Mouse (Mus musculus) embryonic facial prominence, embryonic 11.5 days (tissue): ENCODE measurements at regions not wholly inside any gene's neighbourhood (a gene's known extent, or its start where the extent isn't known, plus 50 kb on each side); places are given as distances from the start of the nearest gene placed in this dataset.
"Not testable (repeated sequence)": the region's sequence is repeated elsewhere in the genome, so short reads cannot be mapped to it uniquely, and the experiment has no call there.

Experiments
- ATAC-seq: fragments of 200-750 bp; cut with Nextera tagmentation; replicated peaks from 2 replicates; pipeline ENCODE4 v1.8.0; 2017; ENCODE audit warnings: low read depth; ENCODE audit not compliant: insufficient number of reproducible peaks, low FRiP score, low TSS enrichment
- DNase-seq: peaks from one replicate; pipeline ENCODE4 v3.0.0-alpha.2; 2015; ENCODE audit warnings: low spot score
- H3K27ac ChIP-seq: fragments of 300-500 bp; sonication (generic); replicated peaks from 2 replicates; pipeline ENCODE4 v1.5.1; 2014; ENCODE audit warnings: mild to moderate bottlenecking, low read depth, low read length, control low read depth
- H3K27me3 ChIP-seq: fragments of 300-500 bp; sonication (generic); 2 replicates; pipeline ENCODE4 v1.6.1; 2014; ENCODE audit warnings: mild to moderate bottlenecking, low read length, moderate library complexity, mixed read lengths; ENCODE audit not compliant: control insufficient read depth, insufficient read depth
- H3K36me3 ChIP-seq: fragments of 300-500 bp; sonication (generic); replicated peaks from 2 replicates; pipeline ENCODE4 v1.6.1; 2014; ENCODE audit warnings: low read depth, mild to moderate bottlenecking, low read length, moderate library complexity, mixed read lengths; ENCODE audit not compliant: control insufficient read depth, insufficient read depth
- H3K4me1 ChIP-seq: fragments of 300-500 bp; sonication (generic); 2 replicates; pipeline ENCODE4 v1.6.1; 2014; ENCODE audit warnings: low read length, mixed read lengths; ENCODE audit not compliant: control insufficient read depth, insufficient read depth
- H3K4me2 ChIP-seq: fragments of 300-500 bp; sonication (generic); 2 replicates; pipeline ENCODE4 v1.6.1; 2014; ENCODE audit warnings: low read depth, mild to moderate bottlenecking, control low read depth, low read length, moderate library complexity
- H3K4me3 ChIP-seq: fragments of 300-500 bp; sonication (generic); 2 replicates; pipeline ENCODE4 v1.5.1; 2014; ENCODE audit warnings: low read depth, low read length, control low read depth
- H3K9ac ChIP-seq: fragments of 300-500 bp; sonication (generic); replicated peaks from 2 replicates; pipeline ENCODE4 v1.6.1; 2014; ENCODE audit warnings: mild to moderate bottlenecking, control low read depth, low read length
- H3K9me3 ChIP-seq: fragments of 300-500 bp; sonication (generic); replicated peaks from 2 replicates; pipeline ENCODE4 v1.6.1; 2016; ENCODE audit warnings: mild to moderate bottlenecking, low read length, inconsistent platforms, mixed read lengths; ENCODE audit not compliant: control insufficient read depth
- WGBS: fragments of 180-500 bp; shearing (Covaris S2); extraction: QIAGEN DNeasy Blood & Tissue Kit; methylation state at CpG from one replicate; pipeline ENCODE4 v1.1.7; 2014; 5-methylcytosine and 5-hydroxymethylcytosine counted together

DNA sequence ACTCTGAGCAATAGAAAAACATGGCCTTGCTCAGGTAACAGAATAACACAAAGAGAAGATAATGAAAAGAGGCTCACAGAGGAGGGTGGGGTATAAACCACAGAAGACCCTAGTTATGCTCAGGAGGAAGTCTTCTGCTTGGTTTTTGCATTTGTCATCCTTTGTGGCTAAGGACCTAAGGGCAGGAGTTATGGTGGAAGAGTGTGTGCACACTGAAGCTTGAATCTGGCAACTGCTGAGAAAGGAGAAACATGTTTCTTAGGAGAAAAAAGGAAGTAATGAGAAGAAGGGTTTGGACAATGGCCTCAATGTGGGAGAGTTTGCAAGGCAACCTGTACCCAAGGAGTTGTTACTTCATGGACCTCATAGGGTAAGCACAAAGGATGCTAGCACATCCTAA is 106.8 kb upstream of the Nyap2 start:
- H3K9ac ChIP-seq = no peak overlapping the region
- ATAC-seq = no peak
- no peak overlapping the region for H3K27ac ChIP-seq
- no peaks in the 10 kb centered on the region for H3K36me3 ChIP-seq
- no peak for DNase-seq
- no peak overlapping the region for H3K4me2 ChIP-seq
- no peak overlapping the region for H3K4me3 ChIP-seq
- no peaks in the 10 kb centered on the region for H3K9me3 ChIP-seq
- no peaks in the 10 kb centered on the region for H3K27me3 ChIP-seq
- no peaks in the 10 kb centered on the region for H3K4me1 ChIP-seq

DNA sequence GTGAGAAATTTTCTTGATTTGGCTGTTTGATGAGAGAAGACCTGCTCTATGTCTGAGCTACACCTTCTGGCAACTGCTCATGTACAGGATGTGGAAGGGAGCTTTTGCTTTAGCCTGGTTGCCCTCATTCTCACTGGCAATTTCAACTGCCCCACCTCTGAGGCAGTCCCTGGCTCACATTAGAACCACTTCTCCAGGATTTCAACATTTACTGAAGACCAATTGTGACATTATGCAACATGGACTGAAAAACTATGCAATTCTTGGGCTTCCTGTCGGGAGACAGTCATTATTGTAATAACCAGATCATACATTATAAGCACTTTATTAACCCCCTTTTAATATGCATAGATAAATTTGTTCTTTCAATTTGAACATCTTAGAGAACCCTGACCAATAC is 107.6 kb upstream of the Nyap2 start:
- H3K4me2 ChIP-seq = no peak overlapping the region
- DNase-seq (no peak), ATAC-seq (no peak)
- H3K4me3 ChIP-seq = no peak overlapping the region
- no peaks in the 10 kb centered on the region for H3K9me3 ChIP-seq
- H3K4me1 ChIP-seq = no peaks in the 10 kb centered on the region
- no peak overlapping the region for H3K9ac ChIP-seq
- 84% methylated on average over 1 of the region's 1 CpGs for WGBS
- no peaks in the 10 kb centered on the region for H3K27me3 ChIP-seq
- H3K27ac ChIP-seq = no peak overlapping the region
- no peaks in the 10 kb centered on the region for H3K36me3 ChIP-seq

DNA sequence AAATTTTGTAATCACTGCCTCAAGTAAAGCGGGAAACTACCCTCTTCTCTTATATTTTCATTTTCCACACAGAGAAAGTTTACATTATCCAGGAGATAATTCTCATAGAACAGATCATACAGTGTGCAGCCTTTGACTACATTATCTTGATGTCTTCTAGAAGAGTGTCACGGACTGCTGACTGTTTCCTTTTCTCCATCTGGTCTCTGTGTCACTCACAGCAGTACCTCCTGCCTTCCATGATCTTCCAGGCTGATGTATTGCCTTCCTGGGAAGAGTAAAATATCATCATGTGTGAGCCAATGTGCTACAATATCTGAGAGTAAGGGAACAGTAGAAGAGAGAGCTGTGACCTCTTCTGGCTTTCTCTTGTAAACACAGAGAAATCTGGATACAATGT is 111.0 kb upstream of the Nyap2 start:
- no peaks in the 10 kb centered on the region for H3K4me1 ChIP-seq
- WGBS = 70% methylated on average over 2 of the region's 2 CpGs
- no peaks in the 10 kb centered on the region for H3K9me3 ChIP-seq
- H3K4me3 ChIP-seq = no peak overlapping the region
- no peaks in the 10 kb centered on the region for H3K36me3 ChIP-seq
- DNase-seq (no peak), ATAC-seq (no peak)
- H3K9ac ChIP-seq = no peak overlapping the region
- no peaks in the 10 kb centered on the region for H3K27me3 ChIP-seq
- H3K4me2 ChIP-seq = no peak overlapping the region
- no peak overlapping the region for H3K27ac ChIP-seq

DNA sequence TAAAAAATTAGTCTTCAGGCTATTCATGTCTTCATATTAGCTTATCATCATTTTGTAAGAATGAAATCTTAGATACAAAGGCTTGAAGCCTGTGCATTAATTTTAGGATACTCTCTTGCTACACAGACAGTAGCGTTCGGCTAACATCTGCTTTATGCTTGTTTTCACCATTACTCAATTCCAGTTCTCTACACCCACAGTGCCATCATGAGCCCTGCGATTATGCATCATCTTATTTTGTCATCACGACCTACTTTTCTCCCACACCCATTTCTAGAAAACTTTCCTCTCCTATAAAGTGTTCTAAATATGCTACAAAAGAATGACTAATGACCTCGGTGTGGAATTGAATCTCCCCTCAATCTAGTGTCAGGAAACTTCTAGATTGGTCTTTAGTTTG is 112.4 kb upstream of the Nyap2 start:
- WGBS = 91% methylated on average over 5 of the region's 5 CpGs
- no peaks in the 10 kb centered on the region for H3K9me3 ChIP-seq
- no peaks in the 10 kb centered on the region for H3K4me1 ChIP-seq
- no peak overlapping the region for H3K27ac ChIP-seq
- H3K4me2 ChIP-seq = no peak overlapping the region
- no peak for ATAC-seq
- H3K27me3 ChIP-seq = no peaks in the 10 kb centered on the region
- H3K9ac ChIP-seq = no peak overlapping the region
- H3K36me3 ChIP-seq = no peaks in the 10 kb centered on the region
- no peak overlapping the region for H3K4me3 ChIP-seq
- DNase-seq = no peak

DNA sequence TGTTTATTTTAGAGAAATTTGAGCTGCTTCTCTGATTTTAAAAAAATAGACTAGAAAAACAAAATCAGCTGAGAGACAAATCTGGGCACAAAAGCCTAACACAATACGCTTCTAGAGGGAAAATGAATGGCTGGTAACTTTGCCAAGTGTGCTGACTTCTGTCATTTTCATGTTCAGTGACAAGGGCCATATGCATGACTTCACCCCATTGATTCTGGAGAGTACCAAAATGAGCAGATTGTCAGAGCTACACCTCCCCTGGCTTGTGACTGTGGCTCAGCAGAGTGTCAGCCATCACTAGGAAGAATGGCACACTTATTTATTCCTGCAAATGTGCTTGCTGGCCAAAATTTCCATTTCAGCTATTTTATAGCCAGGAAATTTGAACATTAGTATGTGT is 112.9 kb upstream of the Nyap2 start:
- no peaks in the 10 kb centered on the region for H3K36me3 ChIP-seq
- H3K27me3 ChIP-seq = no peaks in the 10 kb centered on the region
- no peak overlapping the region for H3K9ac ChIP-seq
- H3K27ac ChIP-seq = no peak overlapping the region
- DNase-seq (no peak), ATAC-seq (no peak)
- no peak overlapping the region for H3K4me3 ChIP-seq
- no peaks in the 10 kb centered on the region for H3K9me3 ChIP-seq
- 88% methylated on average over 1 of the region's 1 CpGs for WGBS
- H3K4me1 ChIP-seq = no peaks in the 10 kb centered on the region
- H3K4me2 ChIP-seq = no peak overlapping the region

DNA sequence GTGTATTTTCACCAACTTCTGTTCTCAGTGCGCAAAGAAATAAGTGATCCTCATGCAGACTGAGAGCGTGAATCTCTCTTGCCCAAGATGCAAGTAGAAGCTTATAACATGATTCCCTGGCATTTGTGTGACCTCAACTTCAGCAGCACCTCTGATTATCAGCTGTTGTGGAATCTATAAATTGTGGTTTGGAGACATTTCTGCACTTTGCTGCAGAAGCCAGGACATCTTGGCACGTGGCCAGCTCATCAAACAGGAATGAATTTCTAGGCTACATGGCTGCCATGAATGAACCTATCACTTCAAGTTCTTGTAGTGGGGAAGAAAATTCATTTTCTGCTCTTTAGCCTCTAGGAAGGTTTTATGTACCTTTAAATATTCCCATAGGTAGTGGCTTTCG is 126.3 kb upstream of the Nyap2 start:
- Histone ChIP-seq H3K9me3 (no peaks in the 10 kb centered on the region), H3K36me3 (no peaks in the 10 kb centered on the region), H3K4me2 (no peak overlapping the region), H3K27ac (no peak overlapping the region), H3K9ac (no peak overlapping the region), H3K4me1 (no peaks in the 10 kb centered on the region), H3K4me3 (no peak overlapping the region), H3K27me3 (no peaks in the 10 kb centered on the region)
- no peak for DNase-seq
- WGBS = 89% methylated on average over 4 of the region's 4 CpGs
- no peak for ATAC-seq

DNA sequence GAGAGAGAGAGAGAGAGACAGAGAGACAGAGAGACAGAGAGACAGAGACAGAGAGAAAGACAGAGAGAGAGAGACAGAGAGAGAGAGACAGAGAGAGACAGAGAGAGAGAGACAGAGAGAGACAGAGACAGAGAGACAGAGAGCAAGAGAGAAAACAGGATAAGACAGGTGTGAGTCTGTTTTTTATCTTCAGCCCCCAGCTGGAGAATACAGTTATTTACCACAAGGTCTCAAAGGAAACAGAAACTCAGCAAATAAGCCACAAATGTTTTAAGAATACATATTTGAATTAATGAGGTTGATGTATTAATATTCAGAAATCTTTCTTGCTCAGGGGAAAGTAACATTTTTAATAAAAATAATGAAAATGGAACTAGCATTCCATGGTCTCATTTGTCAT is 130.7 kb upstream of the Nyap2 start:
- not testable (repeated sequence) for H3K4me2 ChIP-seq, DNase-seq, ATAC-seq, H3K27me3 ChIP-seq, H3K9me3 ChIP-seq, H3K36me3 ChIP-seq, H3K27ac ChIP-seq, H3K4me1 ChIP-seq, H3K4me3 ChIP-seq, H3K9ac ChIP-seq

DNA sequence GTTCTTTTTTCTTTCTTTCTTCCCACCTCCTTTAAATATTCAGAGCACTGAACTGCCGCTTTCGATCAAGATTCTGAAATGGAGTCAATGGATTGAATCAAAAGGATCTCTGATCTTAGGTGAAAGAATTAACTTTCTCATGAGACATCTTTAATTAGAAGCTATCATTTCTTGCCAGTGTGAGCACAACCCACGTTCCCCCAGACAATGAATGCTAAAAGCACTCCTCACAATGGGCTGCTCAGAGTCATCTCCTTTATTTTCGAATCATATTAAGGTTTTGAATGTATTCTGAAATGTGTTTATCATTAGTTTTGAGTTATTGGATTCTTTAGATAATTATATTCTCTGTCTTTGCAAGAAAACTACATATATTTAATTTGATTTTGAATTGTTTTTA is 137.4 kb upstream of the Nyap2 start:
- no peak overlapping the region for H3K4me2 ChIP-seq
- H3K27ac ChIP-seq = no peak overlapping the region
- H3K4me3 ChIP-seq = no peak overlapping the region
- H3K36me3 ChIP-seq = no peaks in the 10 kb centered on the region
- WGBS = 80% methylated on average over 4 of the region's 4 CpGs
- H3K9ac ChIP-seq = no peak overlapping the region
- H3K27me3 ChIP-seq = no peaks in the 10 kb centered on the region
- H3K4me1 ChIP-seq = no peaks in the 10 kb centered on the region
- no peak for DNase-seq
- no peaks in the 10 kb centered on the region for H3K9me3 ChIP-seq
- ATAC-seq = no peak

DNA sequence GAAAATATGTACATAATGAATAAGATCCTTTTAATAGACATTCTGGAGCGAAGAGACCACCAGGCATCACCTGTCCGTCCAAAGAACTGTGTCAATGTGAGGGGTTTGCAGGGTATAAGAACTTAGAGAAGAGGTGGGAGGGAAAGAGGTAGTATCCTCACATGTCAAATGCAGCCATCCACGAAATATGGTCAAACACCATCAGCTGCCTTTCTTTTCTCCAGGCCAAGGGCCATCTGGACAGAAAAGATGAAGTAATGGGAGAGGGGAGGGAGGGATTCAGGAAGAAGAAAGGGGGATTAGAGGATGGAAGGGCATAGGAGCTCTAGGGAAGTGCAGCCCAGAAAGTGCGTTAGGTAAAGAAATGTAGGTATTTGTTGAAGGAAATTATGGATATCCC is 141.0 kb upstream of the Dock10 start:
- WGBS = 69% methylated on average over 4 of the region's 4 CpGs
- Histone ChIP-seq H3K27ac (no peak overlapping the region), H3K4me2 (no peak overlapping the region), H3K4me3 (no peak overlapping the region), H3K9ac (no peak overlapping the region), H3K27me3 (no peaks in the 10 kb centered on the region), H3K9me3 (no peaks in the 10 kb centered on the region), H3K36me3 (no peaks in the 10 kb centered on the region), H3K4me1 (no peaks in the 10 kb centered on the region)
- DNase-seq = no peak
- ATAC-seq = no peak
